Mouse (Mus musculus) lung, postnatal 0 days (tissue): ENCODE data around the gene Lrrc37a. TPM values are rescaled to one million over a fixed set of nuclear protein-coding genes. Genes with fewer than 3 reads are reported as not detected.

Source experiments
- ATAC-seq: fragments of 200-750 bp; cut with Nextera tagmentation; 2 replicates; pipeline ENCODE4 v1.8.0; 2017; ENCODE audit warnings: moderate library complexity
- DNase-seq: peaks from one replicate; pipeline ENCODE4 v3.0.0-alpha.2; 2016; ENCODE audit warnings: low spot score
- H3K27ac ChIP-seq: fragments of 300-500 bp; sonication (generic); 2 replicates; pipeline ENCODE4 v1.5.1; 2014; ENCODE audit warnings: antibody characterized with exemption, mild to moderate bottlenecking, low read length, mixed read lengths
- H3K27me3 ChIP-seq: fragments of 300-500 bp; sonication (generic); replicated peaks from 2 replicates; pipeline ENCODE4 v1.6.1; 2014; ENCODE audit warnings: low read length, mixed read lengths; ENCODE audit not compliant: insufficient read depth
- H3K36me3 ChIP-seq: fragments of 300-500 bp; sonication (generic); 2 replicates; pipeline ENCODE4 v1.6.1; 2014; ENCODE audit warnings: low read length, mixed read lengths; ENCODE audit not compliant: insufficient read depth
- H3K4me1 ChIP-seq: fragments of 300-500 bp; sonication (generic); 2 replicates; pipeline ENCODE4 v1.6.1; 2014; ENCODE audit warnings: antibody characterized with exemption, low read depth, low read length, mixed read lengths; ENCODE audit not compliant: insufficient read depth
- H3K4me2 ChIP-seq: fragments of 300-500 bp; sonication (generic); replicated peaks from 2 replicates; pipeline ENCODE4 v1.6.1; 2014; ENCODE audit warnings: low read depth, mild to moderate bottlenecking, low read length, moderate library complexity, mixed read lengths
- H3K4me3 ChIP-seq: fragments of 300-500 bp; sonication (generic); 2 replicates; pipeline ENCODE4 v1.5.1; 2014; ENCODE audit warnings: low read depth, low read length
- H3K9ac ChIP-seq: fragments of 300-500 bp; sonication (generic); replicated peaks from 2 replicates; pipeline ENCODE4 v1.6.1; 2014; ENCODE audit warnings: low read depth, mild to moderate bottlenecking
- H3K9me3 ChIP-seq: fragments of 300-500 bp; sonication (generic); 2 replicates; pipeline ENCODE4 v1.6.1; 2016; ENCODE audit warnings: low read length, mixed read lengths
- CTCF ChIP-seq: IDR thresholded peaks from 2 replicates; pipeline ENCODE4 v1.5.1; 2016; ENCODE audit warnings: antibody characterized with exemption, mild to moderate bottlenecking
- EP300 ChIP-seq: IDR thresholded peaks from 2 replicates; pipeline ENCODE4 v1.6.1; 2016; ENCODE audit warnings: antibody characterized with exemption, mild to moderate bottlenecking, control low read depth
- WGBS: fragments of 180-500 bp; shearing (Covaris S2); extraction: QIAGEN DNeasy Blood & Tissue Kit; methylation state at CpG from one replicate; pipeline ENCODE4 v1.1.7; 2014; 5-methylcytosine and 5-hydroxymethylcytosine counted together
- polyA plus RNA-seq: library from polyadenylated mRNA; unstranded; fragments of >200 nt; fragmentation: Nextera tagmentation; extraction: Ambion mirVana; gene quantifications from 2 replicates; pipeline ENCODE4 v1.2.1, GENCODE M21; 2015

Lrrc37a gene
- polyA plus RNA-seq, 1 experiment from 2014 or later: not detected

DNA sequence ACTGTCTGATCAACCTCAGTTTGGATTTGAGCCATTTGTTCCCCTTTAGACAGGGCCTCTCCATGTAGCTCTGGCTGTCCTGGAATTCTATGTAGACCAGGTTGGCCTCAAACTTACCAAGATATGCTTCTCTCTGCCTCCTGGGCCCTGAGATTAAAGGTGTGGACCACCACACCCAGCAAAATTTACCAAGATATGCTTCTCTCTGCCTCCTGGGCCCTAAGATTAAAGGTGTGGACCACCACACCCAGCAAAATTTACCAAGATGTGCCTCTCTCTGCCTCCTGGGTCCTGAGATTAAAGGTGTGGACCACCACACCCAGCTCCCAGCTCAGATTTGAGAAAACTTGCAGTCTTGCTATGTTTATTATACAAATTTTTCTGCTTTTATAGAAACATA lies 99.8 kb downstream of the Lrrc37a start:
- H3K36me3 ChIP-seq: no peaks in the 10 kb centered on the region
- H3K4me3 ChIP-seq: no peak overlapping the region
- no peak for DNase-seq
- H3K9me3 ChIP-seq: no peaks in the 10 kb centered on the region
- H3K4me1 ChIP-seq: peaks cover 3% of the 10 kb centered on the region; the same call in 1 of the 2 replicates
- no peaks in the 10 kb centered on the region for H3K27me3 ChIP-seq
- no peak overlapping the region for H3K9ac ChIP-seq
- no peak overlapping the region for H3K27ac ChIP-seq
- no peak for ATAC-seq
- TF ChIP-seq EP300: no peak
- no peak for TF ChIP-seq CTCF
- H3K4me2 ChIP-seq: no peak overlapping the region

DNA sequence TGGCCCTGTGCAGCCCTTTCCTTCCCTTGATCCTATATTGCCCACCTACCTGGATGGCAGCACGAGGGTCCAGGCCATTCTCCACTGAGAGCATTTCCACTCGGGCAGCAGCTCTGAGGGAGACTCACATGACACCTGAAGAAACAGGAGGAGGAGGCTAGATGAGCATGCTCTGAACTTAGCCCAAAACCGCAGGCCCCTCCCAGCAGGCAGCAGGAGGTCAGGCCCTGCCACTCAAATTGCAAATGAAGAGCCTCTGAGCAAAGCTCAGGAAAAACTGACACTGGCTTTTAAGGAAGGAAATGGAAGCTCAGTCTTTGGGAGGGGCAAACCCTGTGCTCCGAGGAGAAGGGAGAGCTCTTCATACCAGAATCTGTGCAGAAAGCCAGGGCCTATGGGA lies 100.6 kb downstream of the Lrrc37a start:
- DNase-seq: no peak
- ATAC-seq: no peak

DNA sequence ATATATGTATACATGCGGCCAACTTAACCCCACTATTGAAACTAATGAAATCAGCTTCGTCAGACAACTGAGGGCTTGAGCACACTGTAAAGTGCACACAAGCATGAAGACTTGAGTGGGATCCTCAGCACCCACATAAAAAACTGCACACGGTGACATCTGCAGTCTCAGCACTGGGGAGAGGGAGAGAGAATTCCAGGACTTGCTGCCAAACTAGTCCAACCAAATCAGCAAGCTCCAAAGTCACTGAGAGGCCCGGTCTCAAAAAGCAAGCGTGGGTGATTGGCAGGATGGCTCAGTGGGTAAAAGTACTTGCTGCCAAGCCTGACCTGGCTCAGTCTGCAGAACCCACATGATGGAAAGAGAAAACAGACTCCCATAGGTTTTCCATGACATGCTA lies 101.7 kb downstream of the Lrrc37a start:
- Histone ChIP-seq H3K4me1 (peaks cover 3% of the 10 kb centered on the region; the same call in 1 of the 2 replicates), H3K27me3 (no peaks in the 10 kb centered on the region), H3K9me3 (no peaks in the 10 kb centered on the region), H3K9ac (no peak overlapping the region), H3K4me2 (no peak overlapping the region), H3K4me3 (no peak overlapping the region), H3K27ac (no peak overlapping the region), H3K36me3 (no peaks in the 10 kb centered on the region)
- TF ChIP-seq EP300: no peak
- no peak for TF ChIP-seq CTCF
- DNase-seq: no peak
- WGBS: 78% methylated on average over 5 of the region's 5 CpGs
- no peak for ATAC-seq

More for the DNA sequence above, 100.6 kb downstream of the Lrrc37a start:
- H3K9me3 ChIP-seq: no peaks in the 10 kb centered on the region
- no peak overlapping the region for H3K9ac ChIP-seq
- 47% methylated on average over 4 of the region's 4 CpGs for WGBS
- no peak overlapping the region for H3K4me2 ChIP-seq
- no peak for TF ChIP-seq CTCF
- no peak overlapping the region for H3K27ac ChIP-seq
- peaks cover 3% of the 10 kb centered on the region; the same call in 1 of the 2 replicates for H3K4me1 ChIP-seq
- H3K27me3 ChIP-seq: no peaks in the 10 kb centered on the region
- H3K36me3 ChIP-seq: no peaks in the 10 kb centered on the region
- H3K4me3 ChIP-seq: no peak overlapping the region

DNA sequence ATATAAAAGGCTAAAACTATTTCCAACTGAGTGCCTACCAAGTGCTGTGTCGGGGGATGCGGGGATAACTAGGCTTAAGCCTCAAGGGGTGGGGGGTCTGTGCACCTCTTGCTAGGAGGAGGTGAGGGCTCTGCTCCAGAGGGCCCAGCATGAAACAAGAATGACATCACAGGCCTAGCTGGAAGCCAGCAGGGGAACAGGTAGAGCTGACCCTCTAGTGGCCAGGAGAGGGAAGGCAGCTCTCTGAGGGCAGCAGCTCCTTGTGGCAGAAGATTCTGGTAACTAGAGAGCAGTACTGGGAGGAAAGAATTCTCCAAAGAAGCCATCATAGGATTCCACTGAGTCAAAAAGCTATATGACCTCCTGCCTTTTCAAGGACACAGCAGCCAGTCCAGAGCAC lies 102.2 kb downstream of the Lrrc37a start:
- Histone ChIP-seq H3K27ac (no peak overlapping the region), H3K9ac (no peak overlapping the region), H3K27me3 (no peaks in the 10 kb centered on the region), H3K4me3 (no peak overlapping the region), H3K4me2 (no peak overlapping the region), H3K4me1 (peaks cover 3% of the 10 kb centered on the region; the same call in 1 of the 2 replicates), H3K36me3 (peaks cover under 1% of the 10 kb centered on the region; the same call in 1 of the 2 replicates), H3K9me3 (no peaks in the 10 kb centered on the region)
- WGBS: 58% methylated on average over 2 of the region's 2 CpGs
- DNase-seq (peak; percentile 78), ATAC-seq (peak; percentile 47)
- TF ChIP-seq CTCF (peak; percentile 86), EP300 (no peak)

Other genes starting within 250 kb of the Lrrc37a start
- 2.6 and 4.0 TPM in 2 replicates for gene Map3k14, start 237.1 kb downstream of the Lrrc37a start, polyA plus RNA-seq
- 18.5 and 20.0 TPM in 2 replicates for gene Arhgap27, start 140.9 kb downstream of the Lrrc37a start, polyA plus RNA-seq
- 8.1 and 9.4 TPM in 2 replicates for gene Plekhm1, start 91.9 kb downstream of the Lrrc37a start, polyA plus RNA-seq
- not detected in 2 replicates for gene Gm884, start 116.5 kb upstream of the Lrrc37a start, polyA plus RNA-seq
- gene Lyzl6, start 134.3 kb upstream of the Lrrc37a start, polyA plus RNA-seq: not detected in 2 replicates
- gene Rprml, start 145.0 kb upstream of the Lrrc37a start, polyA plus RNA-seq: 0.18 and 0.19 TPM in 2 replicates
- 78.5 and 87.6 TPM in 2 replicates for gene Gosr2, start 193.3 kb upstream of the Lrrc37a start, polyA plus RNA-seq
- 0.08 and 0.11 TPM in 2 replicates for gene Wnt9b, start 245.2 kb upstream of the Lrrc37a start, polyA plus RNA-seq